Mouse (Mus musculus) MEL (cell line): ENCODE data around the gene 1600002K03Rik.

Source experiments
- BHLHE40 ChIP-seq: IDR thresholded peaks from 2 replicates; pipeline ENCODE4 v1.6.1; 2012; ENCODE audit warnings: low read depth, mild to moderate bottlenecking, inconsistent platforms, low read length, improper control_type of control experiment, borderline replicate concordance
- CHD1 ChIP-seq: IDR thresholded peaks from 2 replicates; pipeline ENCODE4 v1.6.1; 2012; ENCODE audit warnings: low read depth, mild to moderate bottlenecking, inconsistent platforms, low read length, improper control_type of control experiment
- EP300 ChIP-seq, 2 experiments: IDR thresholded peaks; 2 replicates each; pipeline ENCODE4 v1.6.1; 2011; ENCODE audit warnings: improper control_type of control experiment in 2 of 2, low read length in 2 of 2, low read depth in 1 of 2, mild to moderate bottlenecking in 1 of 2
- MAFK ChIP-seq: IDR thresholded peaks from 2 replicates; pipeline ENCODE4 v1.6.1; 2011; ENCODE audit warnings: low read depth, mild to moderate bottlenecking, low read length, improper control_type of control experiment, borderline replicate concordance
- NRF1 ChIP-seq: IDR thresholded peaks from 2 replicates; pipeline ENCODE4 v1.6.1; 2014; ENCODE audit warnings: low read depth, mild to moderate bottlenecking, inconsistent platforms, low read length, improper control_type of control experiment, moderate library complexity; ENCODE audit not compliant: poor library complexity, insufficient read depth, severe bottlenecking
- POLR2A ChIP-seq, 2 experiments: IDR thresholded peaks; 2 replicates each; pipeline ENCODE4 v1.6.1; 2011 to 2012; ENCODE audit warnings: low read length in 2 of 2, mild to moderate bottlenecking in 2 of 2, control low read depth in 1 of 2, improper control_type of control experiment in 1 of 2, low read depth in 1 of 2, moderate library complexity in 1 of 2; ENCODE audit not compliant: control insufficient read depth in 1 of 2, insufficient read depth in 1 of 2, poor library complexity in 1 of 2
- SIN3A ChIP-seq: IDR thresholded peaks from 2 replicates; pipeline ENCODE4 v1.6.1; 2012; ENCODE audit warnings: low read length, improper control_type of control experiment, inconsistent platforms
- SMC3 ChIP-seq: IDR thresholded peaks from 2 replicates; pipeline ENCODE4 v1.6.1; 2011; ENCODE audit warnings: low read depth, low read length, improper control_type of control experiment
- USF1 ChIP-seq: IDR thresholded peaks from 2 replicates; pipeline ENCODE4 v1.6.1; 2014; ENCODE audit warnings: low read depth, mild to moderate bottlenecking, inconsistent platforms, low read length, improper control_type of control experiment, moderate library complexity

- TF ChIP-seq POLR2A (IDR thresholded peaks at IDR 0.05; ENCODE audit: control insufficient read depth in 1 of 2, insufficient read depth in 1 of 2, low read depth in 1 of 2, low read length in 2 of 2, poor library complexity in 1 of 2) (no peak), EP300 (IDR thresholded peaks at IDR 0.05; ENCODE audit: low read depth in 1 of 2, low read length in 2 of 2) (no peak), BHLHE40 (no peak), CHD1 (no peak), USF1 (no peak), NRF1 (no peak), SIN3A (no peak), MAFK (no peak), SMC3 (no peak)
Measured at GRCm38 (mm10) chr10:80177441-80178279, 4.9 kb downstream of the 1600002K03Rik start.
